Mouse (Mus musculus) brain, embryonic 18.5 days (tissue): Measurements from ENCODE around the gene Ap3m1.
"Not testable (repeated sequence)": the region's sequence is repeated elsewhere in the genome, so short reads cannot be mapped to it uniquely, and the experiment has no call there.

ENCODE experiments used
- DNase-seq: peaks from one replicate; pipeline ENCODE4 v3.0.0-alpha.2; 2012; ENCODE audit warnings: low read depth, low spot score

Ap3m1 gene

DNA sequence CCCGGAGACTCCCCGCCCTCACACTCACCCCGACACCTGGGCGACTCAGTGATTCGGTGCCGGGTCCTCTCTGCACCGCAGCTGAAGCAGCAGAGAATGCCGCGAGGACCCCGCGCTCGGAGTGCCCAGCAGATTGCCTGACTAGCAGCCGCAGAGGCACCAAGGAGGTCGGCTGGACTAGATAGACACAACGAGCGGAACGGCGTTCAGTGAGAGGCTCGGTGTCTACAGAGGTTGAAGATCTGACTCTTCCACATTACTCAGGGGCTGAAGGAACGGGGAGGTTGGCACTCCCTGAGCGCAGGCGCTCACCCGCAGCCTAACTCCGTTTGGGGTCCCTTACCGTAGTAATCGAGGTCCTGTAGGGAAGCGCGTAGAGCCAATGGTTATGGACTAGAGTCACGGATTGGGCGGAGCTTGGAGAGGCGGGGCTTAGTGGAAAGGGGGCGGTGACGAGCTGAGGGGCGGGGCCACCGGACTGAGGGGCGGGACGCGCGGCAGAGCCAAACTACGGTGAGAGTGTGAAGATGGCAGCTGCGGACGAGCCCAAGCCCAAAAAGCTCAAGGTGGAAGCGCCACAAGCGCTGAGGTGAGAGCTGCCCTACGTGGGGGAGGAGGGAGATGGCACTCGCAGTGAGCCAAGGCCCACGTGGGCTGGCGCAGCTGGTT lies at the start of gene Ap3m1, which contains the start of gene Adk:
TSS of gene Ap3m1 (minus strand) at position 397 of the 669 bp plus-strand sequence.
TSS of gene Adk (plus strand) at position 463 of the 669 bp plus-strand sequence.
- DNase-seq: peak; percentile 92

DNA sequence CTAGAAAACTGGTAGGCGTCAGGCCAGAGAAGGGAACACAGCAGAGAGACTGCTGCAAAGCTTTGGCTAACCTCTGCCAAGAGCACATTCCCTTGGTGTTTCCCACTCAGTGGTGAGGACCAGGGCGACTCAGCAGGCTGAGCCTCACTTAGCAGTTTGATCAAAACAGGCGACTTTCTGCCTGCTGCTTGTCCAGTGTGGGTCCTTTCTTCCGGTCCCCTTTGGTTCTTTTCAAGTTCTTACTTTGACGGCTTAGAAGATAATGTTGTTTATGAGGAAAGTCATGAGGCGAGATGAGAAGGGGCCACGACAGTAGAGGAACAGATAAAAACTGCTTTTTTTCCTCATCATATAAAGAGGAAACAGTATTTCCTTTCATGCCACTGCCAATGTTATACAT lies 49.3 kb upstream of the Ap3m1 start:
- no peak for DNase-seq

DNA sequence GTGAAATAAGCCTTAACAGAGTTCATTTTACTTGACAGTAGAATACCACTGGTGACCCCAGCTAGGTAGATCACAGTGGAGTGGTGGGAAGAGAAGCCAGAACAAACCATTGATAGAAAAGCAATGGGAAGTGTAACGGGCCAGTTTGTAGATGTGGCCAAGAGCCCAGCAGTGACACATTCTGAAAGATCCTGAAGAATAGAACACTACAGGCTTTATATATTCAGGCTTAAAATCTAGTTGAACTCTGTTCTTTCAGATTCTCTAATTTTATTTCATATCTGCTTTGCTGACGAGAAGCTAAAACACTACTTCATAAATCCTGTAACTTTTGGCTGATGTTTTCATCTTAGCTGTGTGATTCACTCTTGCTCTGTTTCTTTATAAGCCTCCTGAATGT lies 48.6 kb upstream of the Ap3m1 start:
- no peak for DNase-seq

DNA sequence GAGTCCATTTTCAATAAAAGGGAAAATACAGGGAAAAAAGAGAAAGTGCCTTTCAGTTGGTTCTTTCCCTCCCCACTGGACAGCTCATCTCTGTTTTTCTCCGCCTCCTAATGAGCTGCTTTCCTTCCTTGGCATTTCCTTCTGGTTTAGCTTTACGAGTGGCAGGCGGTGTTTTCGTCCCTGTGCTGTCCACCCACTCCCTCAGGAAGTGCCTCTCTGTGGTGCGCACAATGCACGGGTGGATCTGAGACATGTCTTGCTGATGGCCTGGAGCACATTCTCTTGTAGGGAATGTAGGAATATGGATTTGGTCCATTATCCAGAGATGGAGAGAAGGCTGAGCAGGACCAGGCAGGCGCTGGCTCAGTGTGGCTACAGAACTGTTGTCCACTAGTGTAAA lies 47.1 kb upstream of the Ap3m1 start:
- DNase-seq: no peak

DNA sequence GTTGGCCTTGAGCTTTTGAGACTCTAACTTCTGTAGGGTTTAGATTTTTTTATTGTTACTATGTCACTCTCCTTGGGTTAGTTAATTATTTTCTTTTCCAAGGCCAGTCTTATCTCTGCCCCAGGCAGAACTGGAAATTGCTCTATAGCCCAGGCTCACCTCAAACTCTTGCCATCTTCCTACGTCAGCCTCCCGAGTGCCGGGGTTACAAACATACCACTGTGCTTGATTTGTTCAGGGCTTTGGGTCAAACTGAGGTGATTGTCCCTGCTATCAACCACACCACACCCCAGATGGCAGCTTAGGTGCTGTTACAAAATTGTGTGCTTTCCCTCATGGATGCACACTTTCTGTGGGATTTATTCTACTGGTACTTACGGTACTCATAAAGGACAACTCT lies 44.4 kb upstream of the Ap3m1 start:
- DNase-seq: no peak

DNA sequence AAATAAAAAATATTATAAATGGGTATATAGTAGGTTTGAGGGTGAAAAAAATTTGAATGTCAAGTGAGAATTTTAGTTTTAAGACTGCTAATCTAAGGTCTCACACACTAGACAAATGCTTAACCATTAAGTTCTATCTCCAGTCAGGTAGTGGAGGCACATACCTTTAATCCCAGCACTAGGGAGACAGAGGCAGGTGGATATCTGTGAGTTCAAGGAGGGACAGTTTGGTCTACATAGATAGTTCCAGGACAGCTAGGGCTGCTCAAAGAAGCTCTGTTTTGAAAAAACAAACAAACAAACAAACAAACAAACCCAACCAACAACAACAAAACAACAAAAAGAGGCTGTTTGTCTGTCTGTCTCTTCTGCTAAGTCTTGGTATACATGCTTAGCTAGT lies 44.0 kb upstream of the Ap3m1 start:
- no peak for DNase-seq

DNA sequence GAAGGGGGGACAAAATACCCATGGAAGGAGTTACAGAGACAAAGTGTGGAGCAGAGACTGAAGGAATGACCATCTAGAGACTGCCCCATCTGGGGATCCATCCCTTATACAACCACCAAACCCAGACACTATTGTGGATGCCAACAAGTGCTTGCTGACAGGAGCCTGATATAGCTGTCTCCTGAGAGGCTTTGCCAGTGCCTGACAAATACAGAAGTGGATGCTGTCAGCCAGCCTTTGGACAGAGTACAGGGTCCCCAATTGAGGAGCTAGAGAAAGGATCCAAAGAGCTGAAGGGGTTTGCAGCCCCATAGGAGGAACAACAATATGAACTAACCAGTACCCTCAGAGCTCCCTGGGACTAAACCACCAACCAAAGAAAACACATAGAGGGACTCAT lies 41.9 kb upstream of the Ap3m1 start:
- not testable (repeated sequence) for DNase-seq

DNA sequence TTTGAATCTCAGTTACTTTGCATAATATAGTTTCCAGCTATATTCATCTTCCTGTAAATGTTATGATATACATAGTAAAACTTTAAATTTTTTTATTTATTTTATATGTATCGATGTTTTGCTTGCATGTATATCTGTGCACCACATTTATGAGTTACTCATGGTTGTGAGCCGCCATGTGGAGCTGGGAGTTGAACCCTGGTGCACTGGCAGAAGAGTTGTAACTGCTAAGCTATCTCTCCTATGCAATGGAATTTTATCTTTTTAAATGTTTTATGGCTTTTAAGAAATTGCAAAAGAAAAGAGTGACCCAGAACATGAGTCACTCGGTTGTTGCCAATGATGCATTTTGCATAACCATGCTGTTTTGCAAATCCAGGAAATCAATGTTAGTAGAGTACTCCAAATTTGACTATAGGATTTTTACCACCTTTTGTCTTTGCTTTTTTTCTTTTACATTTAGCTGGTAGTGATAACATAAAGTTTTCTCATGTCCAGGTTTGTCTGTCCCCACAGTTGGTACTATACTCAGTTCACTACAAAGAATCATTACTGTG lies 38.7 kb upstream of the Ap3m1 start:
- no peak for DNase-seq

DNA sequence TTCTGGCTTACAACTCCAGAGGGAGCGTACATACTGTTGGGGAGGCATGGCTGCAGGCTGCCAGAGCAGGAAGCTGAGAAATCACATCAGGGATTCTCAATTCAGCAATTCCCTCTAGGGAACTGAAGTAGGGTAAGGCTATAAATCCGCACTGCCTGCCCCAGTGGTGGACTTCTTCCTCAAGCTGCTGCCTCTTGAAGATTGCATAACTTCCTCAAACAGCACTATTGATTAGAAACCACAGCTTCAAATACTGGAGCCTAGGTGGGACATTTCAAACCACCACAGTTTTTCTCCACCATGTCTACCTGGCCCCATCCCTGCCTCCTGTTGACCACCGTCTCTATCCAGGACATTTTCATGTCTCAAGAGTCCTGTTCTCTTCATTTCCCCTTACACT lies 38.1 kb upstream of the Ap3m1 start:
- DNase-seq: no peak

DNA sequence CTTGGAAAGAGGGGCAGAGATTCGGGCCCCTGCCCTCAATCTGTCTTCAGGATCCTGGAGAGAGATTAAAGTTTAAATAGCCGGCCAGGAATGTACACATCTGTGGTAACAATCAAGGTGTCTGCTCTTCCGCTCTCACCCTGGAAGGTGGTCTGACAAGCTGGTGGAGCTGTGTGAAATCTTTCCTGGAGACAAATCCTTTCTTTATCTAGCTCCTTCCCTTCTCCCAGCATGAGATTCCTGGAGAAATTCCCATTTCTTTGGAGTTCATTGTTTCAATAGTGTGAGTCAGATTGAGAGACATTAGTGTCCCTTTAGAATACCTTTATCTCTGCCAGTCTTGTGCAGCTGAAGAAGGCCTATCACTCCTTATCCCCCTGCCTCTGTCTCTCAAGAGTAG lies 36.4 kb upstream of the Ap3m1 start:
- no peak for DNase-seq

DNA sequence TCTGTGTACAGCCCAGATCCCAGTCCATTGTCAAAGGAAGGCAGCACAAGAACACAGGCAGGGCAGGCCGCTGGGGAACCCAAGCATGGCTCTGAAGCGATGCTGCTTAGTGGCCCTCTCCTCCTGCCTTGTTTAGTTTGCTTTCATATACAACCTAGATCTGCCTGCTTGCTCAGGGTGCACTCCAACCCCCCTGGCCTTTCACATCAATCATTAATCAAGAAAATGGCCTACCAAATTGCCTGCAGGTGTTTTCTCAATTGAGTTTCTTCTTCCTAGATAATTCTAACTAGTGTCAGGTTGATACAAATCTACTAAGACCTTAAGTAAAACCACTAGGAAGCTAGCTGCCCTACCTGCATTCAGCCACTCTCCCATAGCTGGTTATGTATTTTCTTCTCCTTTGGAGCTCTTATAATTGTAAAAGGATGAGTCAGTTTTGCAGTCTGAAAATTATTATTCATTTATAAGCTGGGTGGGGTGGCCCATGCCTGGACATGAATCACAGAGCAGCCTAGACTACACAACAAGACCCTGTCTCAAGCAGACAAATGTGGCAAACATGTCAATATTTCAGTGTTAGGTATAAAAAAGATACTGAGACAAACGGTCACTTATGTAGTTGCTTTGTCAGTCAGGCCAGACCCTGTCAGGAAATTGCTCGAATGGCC lies 35.2 kb upstream of the Ap3m1 start:
- DNase-seq: no peak

DNA sequence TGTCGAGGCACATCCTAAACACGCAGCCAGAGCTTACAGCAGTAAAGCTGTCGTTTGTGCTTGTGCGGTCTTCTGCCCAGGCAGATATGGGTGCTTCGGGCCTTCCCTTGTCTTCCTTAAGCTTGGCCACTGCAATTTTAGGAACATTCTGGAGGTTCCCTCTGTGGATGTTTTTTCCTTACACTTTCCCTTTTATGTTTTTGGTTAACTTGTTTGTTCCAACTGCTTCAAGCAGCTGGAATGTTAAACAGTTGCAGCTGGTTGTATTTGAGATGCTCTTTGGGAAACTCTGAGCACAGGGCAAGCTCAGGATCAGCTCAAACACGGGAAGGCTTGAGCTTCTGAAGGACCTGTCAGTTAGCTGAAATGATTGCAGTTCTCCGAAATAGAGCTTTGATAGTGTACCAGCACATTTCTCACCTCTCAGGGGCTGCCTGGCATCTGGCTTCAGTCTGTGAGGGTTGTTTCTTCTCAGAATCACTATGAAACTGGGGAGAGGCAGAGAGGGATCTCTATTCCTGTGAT lies 34.6 kb upstream of the Ap3m1 start:
- no peak for DNase-seq

DNA sequence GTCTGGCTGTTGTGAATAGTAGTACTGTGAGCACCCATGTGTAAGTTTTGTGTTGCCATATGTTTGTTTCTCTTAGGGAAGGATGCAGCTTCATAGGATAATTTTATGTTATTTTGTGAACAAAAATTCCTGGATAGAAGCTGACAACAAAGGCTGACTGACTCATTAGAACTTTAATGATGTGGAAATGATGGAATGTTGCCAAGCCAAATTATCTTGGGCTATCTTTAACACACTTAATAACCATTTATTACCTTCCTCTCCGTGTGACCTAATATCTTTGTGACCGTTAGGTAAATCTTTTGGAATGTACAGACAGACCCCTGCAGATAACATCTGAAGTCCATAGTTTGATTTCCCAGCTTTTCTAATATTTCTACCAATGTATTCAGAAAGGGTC lies 33.8 kb upstream of the Ap3m1 start:
- DNase-seq: no peak

DNA sequence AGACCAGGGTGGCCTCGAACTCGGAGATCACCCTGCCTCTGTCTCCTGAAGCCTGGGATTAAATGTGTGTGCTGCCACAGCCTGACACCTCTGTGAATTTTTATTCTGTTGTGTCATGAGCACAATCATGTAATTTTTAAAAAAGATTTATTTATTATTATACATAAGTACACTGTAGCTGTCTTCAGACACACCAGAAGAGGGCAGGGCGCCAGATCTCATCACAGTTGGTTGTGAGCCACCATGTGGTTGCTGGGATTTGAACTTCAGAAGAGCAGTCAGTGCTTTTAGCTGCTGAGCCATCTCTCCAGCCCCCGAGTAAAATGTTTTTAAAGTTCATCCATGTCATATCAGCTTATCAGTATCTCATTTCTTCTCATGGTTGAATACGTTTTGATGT lies 33.4 kb upstream of the Ap3m1 start:
- DNase-seq: no peak

DNA sequence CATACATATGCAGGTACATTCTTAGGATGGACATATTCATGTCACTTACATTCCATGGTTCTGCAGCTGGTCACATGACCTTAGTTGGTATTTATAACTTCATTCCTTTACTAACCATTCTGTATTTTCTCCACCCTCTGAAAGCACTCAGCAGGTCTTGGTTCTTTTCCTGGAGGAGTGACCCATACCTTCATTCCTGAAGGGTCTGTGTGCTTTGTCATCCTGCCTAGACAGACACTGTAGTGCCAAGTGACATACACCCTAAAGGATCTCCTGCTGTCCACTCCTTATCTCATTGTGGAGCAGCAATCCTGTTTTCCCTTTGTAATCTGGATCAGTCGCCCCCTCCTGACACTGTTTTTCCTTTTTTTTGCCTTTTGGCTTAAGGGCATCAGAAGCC lies 30.5 kb upstream of the Ap3m1 start:
- no peak for DNase-seq

DNA sequence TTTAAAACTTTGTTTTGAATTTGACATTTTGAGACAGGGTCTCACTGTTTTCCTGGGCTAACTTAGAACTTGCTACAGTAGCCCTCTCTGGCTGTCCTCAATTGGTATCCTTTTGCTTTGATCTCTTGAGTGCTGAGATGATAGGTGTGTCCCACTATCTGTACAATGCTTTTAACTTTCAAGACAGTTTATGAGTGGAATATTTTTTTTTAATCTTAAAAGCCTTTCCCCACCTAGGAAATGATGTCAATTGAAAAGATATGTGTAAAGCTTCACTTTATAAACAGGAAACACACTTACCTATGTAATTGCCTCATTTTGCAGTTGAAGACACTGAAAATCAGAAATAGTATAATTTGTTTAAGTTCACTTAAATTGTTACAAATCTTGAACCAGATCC lies 26.2 kb upstream of the Ap3m1 start:
- no peak for DNase-seq

DNA sequence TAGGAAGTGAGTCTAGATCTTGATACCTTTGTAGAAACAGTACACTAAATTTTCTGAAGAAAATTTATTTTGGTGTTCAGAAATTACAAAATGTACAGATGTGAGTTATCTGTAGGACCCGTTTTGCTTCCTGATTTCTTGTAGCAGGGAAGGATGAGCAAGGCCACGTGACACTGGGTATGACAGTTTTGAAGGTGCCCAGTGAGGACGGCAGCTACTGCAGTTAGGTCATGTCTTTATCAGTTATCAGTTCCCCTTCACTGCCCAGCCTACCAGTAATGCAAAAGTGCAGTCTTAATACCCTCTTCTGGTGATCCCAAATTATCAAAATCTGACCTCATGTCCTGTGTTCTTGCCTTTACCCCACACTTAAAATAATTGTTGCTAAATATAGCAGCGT lies 25.6 kb upstream of the Ap3m1 start:
- DNase-seq: no peak

DNA sequence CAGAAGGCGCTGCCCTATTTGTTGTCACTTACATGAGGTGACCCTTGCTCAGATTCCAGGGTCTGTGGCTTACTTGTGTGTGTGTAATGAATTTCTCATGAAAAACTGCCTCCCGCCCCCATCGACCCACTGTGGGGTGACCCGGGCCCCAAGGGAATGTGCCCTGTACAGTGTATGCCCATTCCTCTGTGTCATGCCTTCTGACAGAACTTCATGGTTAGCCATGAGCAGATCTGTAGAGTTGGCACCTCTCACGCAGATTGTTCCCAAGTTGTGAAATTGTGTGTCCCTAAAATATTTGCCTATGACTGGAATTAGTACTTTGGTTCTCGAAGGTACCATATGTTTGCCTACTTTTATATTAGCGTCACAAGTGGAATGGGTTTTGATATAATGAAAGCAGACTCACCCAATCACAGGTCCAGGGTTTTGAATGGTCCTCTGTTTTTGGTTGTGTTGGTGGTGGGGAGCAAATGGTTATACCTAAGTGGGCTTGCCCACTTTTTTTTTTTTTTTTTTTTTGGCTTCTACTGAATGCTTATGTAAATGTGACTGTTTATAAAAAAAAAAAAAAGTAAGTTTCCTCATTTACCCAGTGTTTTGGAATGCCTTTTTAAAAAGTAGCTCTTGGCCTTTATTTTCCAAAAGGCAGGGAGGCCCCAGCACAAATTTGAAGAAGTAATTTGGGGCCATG lies 24.3 kb upstream of the Ap3m1 start:
- DNase-seq: no peak

DNA sequence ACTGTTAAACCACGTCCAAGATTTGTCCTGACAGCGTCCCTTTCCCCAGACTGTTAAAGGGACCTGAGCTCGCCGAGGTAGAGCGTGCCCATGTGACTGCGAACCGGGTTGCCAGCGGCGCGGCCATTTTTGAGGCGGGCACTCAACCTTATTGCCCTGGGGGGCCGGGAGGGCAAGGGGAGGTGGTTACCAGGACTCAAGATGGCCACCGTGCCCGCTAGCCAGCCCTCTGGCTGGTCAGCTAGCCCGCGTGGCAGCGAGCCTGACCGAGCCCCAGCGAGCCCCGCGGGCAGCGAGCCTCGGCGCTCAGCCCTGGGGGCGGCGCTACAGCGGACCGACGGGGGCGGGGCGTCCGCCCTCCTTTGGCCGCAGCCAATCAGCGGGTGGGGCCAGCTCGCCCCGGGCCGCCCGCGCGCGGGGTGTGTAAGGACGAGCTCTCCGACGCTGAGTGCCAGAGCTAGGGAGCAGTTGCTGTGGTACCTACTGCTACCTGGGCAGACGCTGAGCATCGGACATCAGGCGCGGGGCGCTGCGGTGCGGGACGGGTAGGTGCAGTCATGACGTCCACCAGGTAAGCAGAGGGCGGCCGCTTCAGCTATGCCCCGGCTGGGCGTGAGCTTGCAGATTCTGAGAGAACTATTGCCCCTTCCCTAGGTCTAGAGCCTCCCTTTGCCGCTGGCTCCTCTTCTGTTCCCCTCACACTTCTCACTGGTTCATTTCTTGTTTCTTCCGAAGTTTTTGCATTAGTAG lies 23.6 kb upstream of the Ap3m1 start:
- DNase-seq: peak; percentile 54

DNA sequence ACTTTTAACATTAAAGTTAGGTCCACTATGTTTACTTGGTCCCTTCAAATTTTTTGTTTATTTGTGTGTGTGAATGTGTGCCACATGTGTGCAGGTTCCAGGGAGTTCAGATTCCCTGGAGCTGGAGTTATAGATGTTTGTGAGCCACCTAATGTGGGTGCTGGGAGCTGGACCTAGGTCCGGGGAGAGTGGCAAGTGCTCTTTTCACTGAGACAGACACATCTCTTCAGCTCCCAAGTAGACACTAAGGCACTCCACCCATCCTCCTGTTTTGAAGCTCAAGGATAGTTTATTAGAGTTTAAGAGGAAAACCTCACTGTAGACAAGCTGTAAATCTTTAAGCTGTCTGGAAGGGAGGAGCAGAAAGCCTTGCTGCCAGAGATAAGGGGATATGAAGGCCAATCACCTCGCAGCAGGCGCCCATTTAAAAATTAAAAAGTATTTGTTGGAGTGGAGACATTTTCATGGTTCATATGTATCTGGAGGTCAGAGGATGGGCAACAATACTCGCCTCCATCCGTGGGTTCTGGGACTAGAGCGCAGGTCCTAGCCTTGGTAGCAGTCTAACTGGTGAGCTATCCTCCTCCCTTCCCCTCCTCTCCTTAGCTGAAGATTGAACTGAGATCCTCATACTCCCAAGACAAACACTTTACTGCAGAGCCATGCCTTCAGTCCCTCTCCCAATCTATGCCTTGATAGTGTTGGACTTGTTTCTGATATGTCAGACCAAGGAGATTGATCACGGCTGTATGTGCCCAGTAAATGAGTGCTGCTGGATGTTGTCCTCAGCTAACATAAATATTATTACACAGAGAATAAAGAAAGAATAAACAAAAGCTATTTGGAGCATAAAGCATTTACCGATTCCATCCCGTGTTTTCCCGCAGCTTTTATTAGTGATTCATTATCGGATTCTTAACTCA lies 22.4 kb upstream of the Ap3m1 start:
- no peak for DNase-seq

DNA sequence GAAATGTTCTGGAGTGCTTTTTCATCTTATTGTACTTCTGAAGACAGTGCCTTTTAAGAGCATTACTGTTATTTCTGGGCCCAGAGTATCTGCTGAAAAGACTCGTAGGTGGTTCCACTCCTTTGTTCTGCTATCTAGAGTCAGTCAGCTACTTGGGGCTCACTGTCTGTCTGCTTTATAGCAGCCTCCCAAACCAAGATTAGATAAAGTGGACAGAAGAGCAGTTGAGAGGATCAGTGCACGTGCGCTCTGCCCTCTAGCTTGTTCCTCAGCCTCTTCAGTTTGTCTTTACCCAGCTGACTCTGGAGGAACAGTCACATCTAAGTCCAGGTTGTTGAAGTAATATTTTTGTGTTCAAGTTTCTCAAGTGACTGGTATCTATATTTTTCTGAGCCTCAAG lies 21.7 kb upstream of the Ap3m1 start:
- DNase-seq: no peak
